Comparison of ENCODE assay signal across 8 mouse cellular contexts in genomic region chr5:116031190-116031577, GRCm38 (mm10). TPM values are rescaled to one million over a fixed set of nuclear protein-coding genes. Genes with fewer than 3 reads are reported as not detected.
DNase-seq lines count a peak whose midpoint lies in the region; ATAC-seq and TF ChIP-seq lines count a peak whose summit lies in the region.

No protein-coding gene starts in this region.

- no peak overlapping the region for H3K9ac ChIP-seq in heart, adult 2 months (ENCODE audit: low read depth, low read length)
- no peak overlapping the region for H3K9ac ChIP-seq in kidney, embryonic 15.5 days
- no peak overlapping the region for H3K9ac ChIP-seq in liver, embryonic 14.5 days (replicated peaks)
- H3K9ac ChIP-seq in neural tube, embryonic 13.5 days: peak overlapping the region; percentile 44; the same call in 1 of the 2 replicates

- no peaks in the 10 kb centered on the region for H3K27me3 ChIP-seq in heart, adult 2 months (ENCODE audit: control insufficient read depth, insufficient read depth, low read length)
- H3K27me3 ChIP-seq in kidney, embryonic 15.5 days: 0 out of 2 replicates have a peak, but pooled peaks cover 2% of the 10 kb centered on the region
- no peaks in the 10 kb centered on the region for H3K27me3 ChIP-seq in liver, embryonic 14.5 days (ENCODE audit: control insufficient read depth, insufficient read depth, low read length)
- peaks cover 4% of the 10 kb centered on the region; the same call in 1 of the 2 replicates for H3K27me3 ChIP-seq in neural tube, embryonic 13.5 days

- H3K36me3 ChIP-seq in heart, adult 2 months (ENCODE audit: control insufficient read depth, insufficient read depth, low read length): no peaks in the 10 kb centered on the region
- no peaks in the 10 kb centered on the region for H3K36me3 ChIP-seq in kidney, embryonic 15.5 days
- no peaks in the 10 kb centered on the region for H3K36me3 ChIP-seq in liver, embryonic 14.5 days (replicated peaks; ENCODE audit: control insufficient read depth, insufficient read depth, low read depth)
- no peaks in the 10 kb centered on the region for H3K36me3 ChIP-seq in neural tube, embryonic 13.5 days

- peak; percentile 80 for TF ChIP-seq CTCF in heart, adult 2 months (IDR thresholded peaks at IDR 0.05)
- TF ChIP-seq CTCF in liver, embryonic 14.5 days (IDR thresholded peaks at IDR 0.05; ENCODE audit: low read depth): peak; percentile 95

- no peaks in the 10 kb centered on the region for H3K79me2 ChIP-seq in heart, adult 2 months (replicated peaks; ENCODE audit: control insufficient read depth, insufficient read depth, low read length)

- H3K4me3 ChIP-seq in heart, adult 2 months: no peak overlapping the region
- H3K4me3 ChIP-seq in kidney, embryonic 15.5 days (replicated peaks): no peak overlapping the region
- H3K4me3 ChIP-seq in liver, embryonic 14.5 days (ENCODE audit: insufficient read depth in 1 of 2, low read depth in 2 of 2, low read length in 2 of 2): no peak overlapping the region
- no peak overlapping the region for H3K4me3 ChIP-seq in neural tube, embryonic 13.5 days

- peak overlapping the region; percentile 48 for H3K4me2 ChIP-seq in kidney, embryonic 15.5 days
- peak overlapping the region; percentile 34 for H3K4me2 ChIP-seq in liver, embryonic 14.5 days (ENCODE audit: low read depth)
- H3K4me2 ChIP-seq in neural tube, embryonic 13.5 days: peak overlapping the region; percentile 46

- no peak for TF ChIP-seq POLR2A in heart, adult 2 months (IDR thresholded peaks at IDR 0.05; ENCODE audit: insufficient read depth, low read depth, low read length)

- H3K4me1 ChIP-seq in heart, adult 2 months (ENCODE audit: control insufficient read depth, insufficient read depth, low read length): no peaks in the 10 kb centered on the region
- peaks cover 7% of the 10 kb centered on the region for H3K4me1 ChIP-seq in kidney, embryonic 15.5 days
- peaks cover 43 to 46% of the 10 kb centered on the region in 2 experiments for H3K4me1 ChIP-seq in liver, embryonic 14.5 days (replicated peaks; ENCODE audit: control insufficient read depth in 2 of 2, insufficient read depth in 2 of 2, low read length in 1 of 2)
- H3K4me1 ChIP-seq in neural tube, embryonic 13.5 days (replicated peaks): peaks cover 5% of the 10 kb centered on the region

- no peak overlapping the region for H3K27ac ChIP-seq in heart, adult 2 months
- H3K27ac ChIP-seq in kidney, embryonic 15.5 days: no peak overlapping the region
- no peak overlapping the region for H3K27ac ChIP-seq in liver, embryonic 14.5 days
- H3K27ac ChIP-seq in neural tube, embryonic 13.5 days (replicated peaks): 0 out of 2 replicates have a peak overlapping the region, but pooled peaks have one; percentile 18

- peak; percentile 60 for DNase-seq in right cerebral cortex, adult 18-20 months
- no peak for DNase-seq in right cerebral cortex, postnatal 36 days (ENCODE audit: low spot score in 2 of 2)
- peak; percentile 94 for DNase-seq in embryo, embryonic 10.5 days (ENCODE audit: low spot score)
- DNase-seq in heart, adult 2 months: peak; percentile 55 to 72
- DNase-seq in liver, embryonic 14.5 days (ENCODE audit: low read depth in 3 of 3, low spot score in 3 of 3): peak; percentile 76 to 83 (median 78)
- DNase-seq in testis, postnatal 14 days (ENCODE audit: low spot score): peak; percentile 68

- intact Hi-C loops in heart, adult 2 months (cut with DNase I): no loop called here

- ATAC-seq in kidney, embryonic 15.5 days (replicated peaks; ENCODE audit: low FRiP score): no peak
- no peak for ATAC-seq in liver, embryonic 14.5 days (ENCODE audit: insufficient read depth)
- ATAC-seq in neural tube, embryonic 13.5 days (ENCODE audit: low read depth): no peak

- WGBS in heart, adult 2 months: 3% methylated on average over 14 of the region's 14 CpGs
- 4% methylated on average over 14 of the region's 14 CpGs for WGBS in kidney, embryonic 15.5 days
- 2% methylated on average over 14 of the region's 14 CpGs for WGBS in liver, embryonic 14.5 days (ENCODE audit: insufficient replicate concordance)
- WGBS in neural tube, embryonic 13.5 days: 4% methylated on average over 14 of the region's 14 CpGs

- TF ChIP-seq EP300 in heart, adult 2 months (IDR thresholded peaks at IDR 0.05; ENCODE audit: insufficient read depth, low read depth, low read length): no peak
- TF ChIP-seq EP300 in liver, embryonic 14.5 days (IDR thresholded peaks at IDR 0.05; ENCODE audit: low read depth): no peak; the same call in 1 of the 2 replicates

- H3K9me3 ChIP-seq in kidney, embryonic 15.5 days (replicated peaks): no peaks in the 10 kb centered on the region
- no peaks in the 10 kb centered on the region for H3K9me3 ChIP-seq in liver, embryonic 14.5 days (ENCODE audit: control insufficient read depth, low read length)
- no peaks in the 10 kb centered on the region for H3K9me3 ChIP-seq in neural tube, embryonic 13.5 days

RNA-seq across cellular contexts. Expression of gene Prkab1, which starts 6.9 kb away (rescaled TPM):
- total RNA-seq in heart, adult 2 months (2021): 10 to 100 TPM; 50.6 to 55.5 TPM
- polyA plus RNA-seq in heart, adult 2 months (2012; rRNA removed): 64.8 and 69.7 TPM in 2 replicates
- 74.6 and 85.1 TPM in 2 replicates for polyA plus RNA-seq in kidney, embryonic 15.5 days (2015; fragmentation: Nextera tagmentation; extraction: Ambion mirVana)
- polyA plus RNA-seq in liver, embryonic 14.5 days (2012; rRNA removed): 69.3 and 72.1 TPM in 2 replicates
- 67.2 and 76.5 TPM in 2 replicates for polyA plus RNA-seq in liver, embryonic 14.5 days (2014; fragmentation: Nextera tagmentation; extraction: Ambion mirVana)
- polyA plus RNA-seq in neural tube, embryonic 13.5 days (2015; fragmentation: Nextera tagmentation; extraction: Ambion mirVana): 45.9 and 49.4 TPM in 2 replicates

RNA-seq across cellular contexts. Expression of gene Tmem233, which starts 51.9 kb away (rescaled TPM):
- total RNA-seq in heart, adult 2 months (2021): not detected
- not detected in 2 replicates for polyA plus RNA-seq in heart, adult 2 months (2012; rRNA removed)
- polyA plus RNA-seq in kidney, embryonic 15.5 days (2015; fragmentation: Nextera tagmentation; extraction: Ambion mirVana): not detected in 2 replicates
- polyA plus RNA-seq in liver, embryonic 14.5 days (2012; rRNA removed): not detected in 2 replicates
- not detected in 2 replicates for polyA plus RNA-seq in liver, embryonic 14.5 days (2014; fragmentation: Nextera tagmentation; extraction: Ambion mirVana)
- polyA plus RNA-seq in neural tube, embryonic 13.5 days (2015; fragmentation: Nextera tagmentation; extraction: Ambion mirVana): not detected in 2 replicates

Comparison
In these comparisons a context has a peak if more than half of its experiments do, and no peak if none do; other contexts are left out.
1. DNase-seq: peak in right cerebral cortex, adult 18-20 months (single experiment), embryo, embryonic 10.5 days (single experiment), heart, adult 2 months (2 of 2), liver, embryonic 14.5 days (3 of 3) and testis, postnatal 14 days (single experiment); none in right cerebral cortex, postnatal 36 days (0 of 2).
2. Peak in every context shown above with its lines, with median percentiles within 50 percentile points of each other: H3K4me2 ChIP-seq.